21 mouse cellular contexts compared by ENCODE assay signal in genomic region chr19:37726585-37726984, GRCm38 (mm10). TPM values are rescaled to one million over a fixed set of nuclear protein-coding genes. Genes with fewer than 3 reads are reported as not detected.
"Had no signal": no experiment of that assay in that cellular context is flagged by ENCODE, and none has a peak within 500 bp of the region (broad histone marks: within the 10 kb centered on the region; RNA-seq: fewer than 3 reads in every experiment).

No protein-coding gene starts in this region.

- H3K36me3 ChIP-seq: lung, embryonic 15.5 days; midbrain, embryonic 13.5 days; midbrain, embryonic 15.5 days; neural tube, embryonic 12.5 days; stomach, embryonic 15.5 days had no signal

- H3K4me2 ChIP-seq: lung, embryonic 15.5 days; midbrain, embryonic 11.5 days; midbrain, embryonic 13.5 days; midbrain, embryonic 15.5 days; neural tube, embryonic 12.5 days; stomach, embryonic 15.5 days had no signal

- DNase-seq: liver, postnatal 0 days; lung, adult 2 months; lung, postnatal 14 days; lung, postnatal 36 days; right cerebral cortex, postnatal 14 days; thymus, adult 2 months; thymus, postnatal 25 days; thymus, postnatal 4 days had no signal

- H3K27me3 ChIP-seq: lung, embryonic 15.5 days; midbrain, embryonic 13.5 days; midbrain, embryonic 15.5 days; neural tube, embryonic 12.5 days; stomach, embryonic 15.5 days had no signal

- H3K9ac ChIP-seq: liver, postnatal 0 days; lung, embryonic 15.5 days; midbrain, embryonic 13.5 days; midbrain, embryonic 15.5 days; neural tube, embryonic 12.5 days; stomach, embryonic 15.5 days had no signal

- H3K27ac ChIP-seq: lung, embryonic 15.5 days; macrophage; midbrain, embryonic 13.5 days; midbrain, embryonic 15.5 days; neural tube, embryonic 12.5 days; stomach, embryonic 15.5 days; stomach, postnatal 0 days had no signal

- H3K9me3 ChIP-seq: lung, embryonic 15.5 days; midbrain, embryonic 13.5 days; midbrain, embryonic 15.5 days; neural tube, embryonic 12.5 days; stomach, embryonic 15.5 days had no signal

- H3K4me1 ChIP-seq: lung, embryonic 15.5 days; megakaryocyte, embryonic 14.5 days; midbrain, embryonic 13.5 days; midbrain, embryonic 15.5 days; neural tube, embryonic 12.5 days; stomach, embryonic 15.5 days had no signal

- ATAC-seq: liver, postnatal 0 days; lung, postnatal 0 days; midbrain, embryonic 13.5 days; midbrain, embryonic 15.5 days had no signal

- H3K4me3 ChIP-seq: lung, embryonic 15.5 days; megakaryocyte, embryonic 14.5 days; midbrain, embryonic 13.5 days; midbrain, embryonic 15.5 days; neural tube, embryonic 12.5 days; stomach, embryonic 15.5 days had no signal

RNA-seq across cellular contexts. Expression of gene Cyp26a1, which starts 29.0 kb away (rescaled TPM):
- polyA plus RNA-seq: macrophage; midbrain, embryonic 13.5 days; midbrain, embryonic 15.5 days; neural tube, embryonic 14.5 days had no signal

RNA-seq across cellular contexts. Expression of gene Cyp26c1, which starts 41.2 kb away (rescaled TPM):
- polyA plus RNA-seq: liver, postnatal 0 days; lung, embryonic 15.5 days; lung, postnatal 0 days; macrophage; midbrain, embryonic 11.5 days; midbrain, embryonic 13.5 days; midbrain, embryonic 15.5 days; midbrain, postnatal 0 days; neural tube, embryonic 12.5 days; neural tube, embryonic 14.5 days; stomach, postnatal 0 days; testis, adult 2 months had no signal
